Mouse (Mus musculus): ENCODE results near the gene Mus81.
A peak's percentile ranks its signal among the peaks of the same experiment; 100 is the strongest.

The Mus81 gene

GRCm38 (mm10) chr19:5471846-5472245 lies 16.4 kb downstream of the Mus81 start:
- DNase-seq (ENCODE audit: low read depth, low spot score) = no peak

- DNase-seq (ENCODE audit: low read depth, low spot score) = peak; percentile 64
These were observed 19.8 kb downstream of the Mus81 start, which contains the start of gene Ctsw for GRCm38 (mm10) chr19:5468374-5468773. Ctsw (minus strand) TSS chr19:5468507.

GRCm38 (mm10) chr19:5466916-5467500 lies 21.2 kb downstream of the Mus81 start:
- DNase-seq (ENCODE audit: low read depth, low spot score) = no peak

- DNase-seq (ENCODE audit: low read depth, low spot score) = no peak
These were observed 23.2 kb downstream of the Mus81 start for GRCm38 (mm10) chr19:5465037-5465436.

- DNase-seq (ENCODE audit: low read depth, low spot score) = peak; percentile 92
These were observed 24.2 kb downstream of the Mus81 start for GRCm38 (mm10) chr19:5463791-5464562.

- DNase-seq (ENCODE audit: low read depth, low spot score) = no peak
These were observed 25.0 kb downstream of the Mus81 start for GRCm38 (mm10) chr19:5463212-5463611.

- DNase-seq (ENCODE audit: low read depth, low spot score) = no peak
These were observed 26.8 kb downstream of the Mus81 start for GRCm38 (mm10) chr19:5461411-5461810.

GRCm38 (mm10) chr19:5460465-5460911 lies 27.7 kb downstream of the Mus81 start, which contains the start of gene Fibp:
Fibp (plus strand) TSS chr19:5460615.
- peak; percentile 92 for DNase-seq (ENCODE audit: low read depth, low spot score)

GRCm38 (mm10) chr19:5459896-5460295 lies 28.3 kb downstream of the Mus81 start:
- DNase-seq (ENCODE audit: low read depth, low spot score) = no peak

GRCm38 (mm10) chr19:5459019-5459418 lies 29.2 kb downstream of the Mus81 start:
- DNase-seq (ENCODE audit: low read depth, low spot score) = no peak

- DNase-seq (ENCODE audit: low read depth, low spot score) = no peak
These were observed 30.3 kb downstream of the Mus81 start, which contains the start of gene Ccdc85b for GRCm38 (mm10) chr19:5457746-5458442. Ccdc85b (minus strand) TSS chr19:5457894.

GRCm38 (mm10) chr19:5456922-5457745 lies 31.1 kb downstream of the Mus81 start:
- DNase-seq (ENCODE audit: low read depth, low spot score) = peak; percentile 92

GRCm38 (mm10) chr19:5456241-5456921 lies 31.8 kb downstream of the Mus81 start:
- no peak for DNase-seq (ENCODE audit: low read depth, low spot score)

GRCm38 (mm10) chr19:5455568-5455967 lies 32.6 kb downstream of the Mus81 start:
- DNase-seq (ENCODE audit: low read depth, low spot score) = no peak

GRCm38 (mm10) chr19:5455037-5455436 lies 33.2 kb downstream of the Mus81 start:
- no peak for DNase-seq (ENCODE audit: low read depth, low spot score)

GRCm38 (mm10) chr19:5451766-5452165 lies 36.4 kb downstream of the Mus81 start:
- DNase-seq (ENCODE audit: low read depth, low spot score) = no peak

- no peak for DNase-seq (ENCODE audit: low read depth, low spot score)
These were observed 38.5 kb downstream of the Mus81 start for GRCm38 (mm10) chr19:5449673-5450072.

GRCm38 (mm10) chr19:5448354-5449150 lies 39.6 kb downstream of the Mus81 start:
- DNase-seq (ENCODE audit: low read depth, low spot score) = peak; percentile 29

- DNase-seq (ENCODE audit: low read depth, low spot score) = peak; percentile 85
These were observed 40.5 kb downstream of the Mus81 start, which contains the start of gene Fosl1 for GRCm38 (mm10) chr19:5447515-5448353. Fosl1 (plus strand) TSS chr19:5447547.

Data from ZHBTc4 (cell line).